Mouse (Mus musculus) ES-Bruce4 (cell line): ENCODE measurements around the gene Kng2. TPM values are rescaled to one million over a fixed set of nuclear protein-coding genes. Genes with fewer than 3 reads are reported as not detected.
"Not testable (repeated sequence)": the region's sequence is repeated elsewhere in the genome, so short reads cannot be mapped to it uniquely, and the experiment has no call there.

ENCODE experiments used
- H3K27ac ChIP-seq: 2 replicates; pipeline ENCODE4 v1.5.1; 2012; ENCODE audit warnings: low read length, inconsistent platforms; ENCODE audit not compliant: insufficient read depth
- H3K27me3 ChIP-seq: 2 replicates; pipeline ENCODE4 v1.6.1; 2012; ENCODE audit warnings: mild to moderate bottlenecking, low read length, inconsistent platforms; ENCODE audit not compliant: control insufficient read depth, poor library complexity, insufficient read depth, severe bottlenecking
- H3K36me3 ChIP-seq: 2 replicates; pipeline ENCODE4 v1.6.1; 2012; ENCODE audit warnings: inconsistent platforms, mild to moderate bottlenecking, low read length, moderate library complexity; ENCODE audit not compliant: control insufficient read depth, poor library complexity, insufficient read depth, severe bottlenecking
- H3K4me1 ChIP-seq: one replicate; pipeline ENCODE4 v1.8.1; 2011; ENCODE audit warnings: low read length; ENCODE audit not compliant: control insufficient read depth, insufficient read depth
- H3K4me3 ChIP-seq: 2 replicates; pipeline ENCODE4 v1.5.1; 2011; ENCODE audit warnings: low read depth, mild to moderate bottlenecking, low read length
- H3K9ac ChIP-seq: 2 replicates; pipeline ENCODE4 v1.6.1; 2012; ENCODE audit warnings: low read depth, mild to moderate bottlenecking, inconsistent platforms; ENCODE audit not compliant: poor library complexity, severe bottlenecking
- H3K9me3 ChIP-seq: replicated peaks from 2 replicates; pipeline ENCODE4 v1.6.1; 2012; ENCODE audit warnings: mild to moderate bottlenecking, low read length, inconsistent platforms; ENCODE audit not compliant: control insufficient read depth, poor library complexity, insufficient read depth, severe bottlenecking
- CTCF ChIP-seq: IDR thresholded peaks from one replicate; pipeline ENCODE4 v1.8.1; 2011; ENCODE audit warnings: low read depth, low read length
- EP300 ChIP-seq: IDR thresholded peaks from 2 replicates; pipeline ENCODE4 v1.6.1; 2011; ENCODE audit warnings: low read depth, low read length; ENCODE audit not compliant: insufficient read depth
- POLR2A ChIP-seq: IDR thresholded peaks from one replicate; pipeline ENCODE4 v1.8.1; 2011; ENCODE audit warnings: low read length; ENCODE audit not compliant: insufficient read depth
- polyA plus RNA-seq: library from polyadenylated mRNA; stranded (reverse); fragments of >200 nt; gene quantifications from 2 replicates; pipeline ENCODE4 v1.2.4, GENCODE M21; 2011; ENCODE audit warnings: low read depth; ENCODE audit not compliant: missing spikeins, insufficient read depth, insufficient read length

Gene Kng2
- polyA plus RNA-seq, 1 experiment: 1.2 TPM

DNA sequence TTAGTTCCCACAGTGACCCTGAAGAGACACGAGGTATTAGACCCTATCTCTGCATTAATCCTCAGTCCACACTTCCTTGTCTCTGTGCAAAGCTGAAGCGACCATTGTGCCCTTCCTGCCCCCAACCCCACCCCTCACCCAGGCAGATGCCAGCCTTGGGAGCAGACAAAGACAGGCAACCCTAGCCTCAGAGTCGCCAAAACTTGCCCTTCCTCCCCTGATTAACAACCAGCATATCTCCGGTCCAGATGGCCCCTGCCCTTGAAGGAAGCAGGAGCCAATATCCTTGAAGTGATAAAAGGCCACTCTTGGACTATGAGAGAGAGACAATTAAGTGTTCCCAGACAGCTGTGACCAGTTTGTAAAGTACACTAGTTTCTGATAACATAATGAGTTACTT is 11.6 kb upstream of the Kng2 start:
- H3K4me3 ChIP-seq: no peak overlapping the region
- no peaks in the 10 kb centered on the region for H3K4me1 ChIP-seq
- no peaks in the 10 kb centered on the region for H3K36me3 ChIP-seq
- no peaks in the 10 kb centered on the region; the same call in 1 of the 2 replicates for H3K27me3 ChIP-seq
- H3K9me3 ChIP-seq: no peaks in the 10 kb centered on the region; the same call in 1 of the 2 replicates
- TF ChIP-seq CTCF (no peak), POLR2A (no peak), EP300 (no peak)
- no peak overlapping the region for H3K27ac ChIP-seq
- no peak overlapping the region for H3K9ac ChIP-seq

DNA sequence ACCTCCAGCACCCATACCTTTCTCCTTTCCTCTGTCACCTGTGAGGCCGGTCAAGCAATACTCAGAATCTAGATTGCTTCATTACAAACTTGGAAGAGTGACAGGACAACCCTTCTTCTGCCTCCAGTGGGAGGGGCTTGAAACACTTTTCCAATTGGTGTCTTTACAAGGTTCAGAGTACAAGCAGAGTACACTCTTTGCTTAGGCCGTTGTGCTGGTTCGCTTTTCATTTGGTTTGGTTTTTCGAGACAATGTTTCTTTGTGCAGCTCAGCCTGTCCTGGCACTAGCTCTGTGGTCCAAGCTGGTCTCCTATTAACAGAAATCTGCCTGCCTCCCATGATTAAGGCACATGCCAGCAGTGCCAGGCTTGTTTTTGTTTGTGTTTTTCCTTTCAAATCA is 10.0 kb upstream of the Kng2 start:
- Histone ChIP-seq H3K9ac (no peak overlapping the region), H3K36me3 (no peaks in the 10 kb centered on the region), H3K4me1 (no peaks in the 10 kb centered on the region), H3K27ac (no peak overlapping the region), H3K27me3 (no peaks in the 10 kb centered on the region; the same call in 1 of the 2 replicates), H3K9me3 (no peaks in the 10 kb centered on the region; the same call in 1 of the 2 replicates), H3K4me3 (no peak overlapping the region)
- TF ChIP-seq POLR2A (no peak), CTCF (no peak), EP300 (no peak)

DNA sequence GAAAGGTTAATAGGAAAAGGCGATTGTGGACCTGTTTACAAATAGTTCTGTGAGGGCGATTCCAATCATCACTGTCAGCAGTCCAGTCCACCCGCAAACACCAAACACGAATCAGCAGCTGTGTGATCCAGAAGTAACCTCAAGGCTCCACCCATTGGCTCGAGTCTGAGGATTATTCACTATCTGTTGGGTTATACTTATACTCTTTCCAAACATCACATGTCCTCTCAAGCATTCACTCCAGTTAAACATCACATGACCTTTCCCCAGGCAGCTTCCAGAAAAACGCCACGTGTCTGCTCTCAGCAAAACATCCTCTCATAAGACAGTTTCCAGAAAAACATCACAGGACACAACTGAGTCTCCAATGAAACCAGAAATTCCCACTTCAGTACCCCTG is 8.5 kb upstream of the Kng2 start:
- Histone ChIP-seq H3K27me3 (no peaks in the 10 kb centered on the region), H3K9me3 (peaks cover 5% of the 10 kb centered on the region)
- no peak for TF ChIP-seq CTCF
- no peak for TF ChIP-seq POLR2A
- TF ChIP-seq EP300: no peak

DNA sequence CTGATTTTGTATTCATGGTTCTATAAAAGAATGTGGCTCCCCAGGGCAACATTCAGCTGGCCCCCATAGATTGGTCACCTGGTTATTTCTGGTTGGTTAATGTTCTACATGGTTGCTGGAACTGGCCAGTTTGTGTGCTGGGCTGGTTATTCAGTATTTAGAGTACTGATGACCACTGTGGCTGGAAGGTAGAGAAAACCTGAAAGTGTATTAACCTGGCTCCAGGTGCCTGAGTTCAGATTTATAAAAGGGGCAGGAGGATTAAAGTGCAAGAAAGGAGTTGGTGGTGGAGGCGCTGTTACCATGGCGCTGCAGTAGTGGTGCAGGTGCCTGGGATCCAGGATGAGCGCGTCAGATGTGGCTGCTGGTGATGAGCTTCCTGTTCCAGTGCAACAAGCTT is 4.4 kb upstream of the Kng2 start:
- no peak overlapping the region for H3K27ac ChIP-seq
- no peaks in the 10 kb centered on the region for H3K4me1 ChIP-seq
- no peak overlapping the region for H3K9ac ChIP-seq
- H3K9me3 ChIP-seq: peaks cover 25% of the 10 kb centered on the region
- H3K4me3 ChIP-seq: no peak overlapping the region
- TF ChIP-seq CTCF (no peak), POLR2A (no peak), EP300 (no peak)
- no peaks in the 10 kb centered on the region for H3K36me3 ChIP-seq
- H3K27me3 ChIP-seq: no peaks in the 10 kb centered on the region

More for the DNA sequence above, 8.5 kb upstream of the Kng2 start:
- Histone ChIP-seq H3K4me3 (no peak overlapping the region), H3K36me3 (no peaks in the 10 kb centered on the region), H3K9ac (no peak overlapping the region), H3K27ac (no peak overlapping the region), H3K4me1 (no peaks in the 10 kb centered on the region)

DNA sequence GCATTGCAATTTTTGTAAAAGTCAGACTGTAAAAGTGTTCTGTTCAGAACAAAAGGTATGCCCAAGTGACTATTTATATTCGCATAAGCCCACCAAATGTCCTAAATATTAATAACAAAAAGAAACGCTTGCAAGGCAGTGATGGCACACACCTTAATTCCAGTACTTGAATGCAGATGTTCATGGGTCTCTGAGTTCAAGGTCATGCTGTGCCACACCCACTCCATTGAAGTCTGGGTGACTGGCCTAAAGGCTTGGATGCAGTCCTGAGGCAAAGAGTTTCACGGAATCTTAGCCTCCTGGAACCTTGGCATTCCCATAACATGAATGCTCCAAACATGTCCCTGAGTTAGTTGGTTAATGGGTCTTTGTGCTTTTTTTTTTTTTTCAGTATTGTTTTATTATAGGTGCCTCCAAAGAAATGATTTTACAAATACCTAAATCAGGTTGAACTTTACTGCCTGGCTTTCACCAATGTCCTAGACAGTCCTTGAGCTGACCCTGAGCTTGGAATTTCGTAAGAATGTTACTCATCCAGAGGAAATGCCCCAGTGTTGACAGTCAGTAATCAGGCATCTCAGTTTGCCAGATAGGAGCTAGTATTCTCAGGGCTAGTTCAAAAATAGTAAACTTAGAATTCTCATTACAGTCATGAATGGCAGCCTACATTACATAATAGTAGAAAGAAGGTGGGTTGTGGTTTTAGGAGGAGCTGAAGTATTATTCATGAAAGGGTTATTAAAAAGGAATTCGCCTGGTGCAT is 1.6 kb upstream of the Kng2 start:
- H3K27ac ChIP-seq: peak overlapping the region; percentile 76
- H3K9ac ChIP-seq: no peak overlapping the region
- no peak for TF ChIP-seq POLR2A
- peak; percentile 86 for TF ChIP-seq EP300
- no peak for TF ChIP-seq CTCF
- no peaks in the 10 kb centered on the region for H3K27me3 ChIP-seq
- H3K4me1 ChIP-seq: no peaks in the 10 kb centered on the region
- H3K9me3 ChIP-seq: peaks cover 25% of the 10 kb centered on the region
- no peak overlapping the region for H3K4me3 ChIP-seq
- no peaks in the 10 kb centered on the region for H3K36me3 ChIP-seq

DNA sequence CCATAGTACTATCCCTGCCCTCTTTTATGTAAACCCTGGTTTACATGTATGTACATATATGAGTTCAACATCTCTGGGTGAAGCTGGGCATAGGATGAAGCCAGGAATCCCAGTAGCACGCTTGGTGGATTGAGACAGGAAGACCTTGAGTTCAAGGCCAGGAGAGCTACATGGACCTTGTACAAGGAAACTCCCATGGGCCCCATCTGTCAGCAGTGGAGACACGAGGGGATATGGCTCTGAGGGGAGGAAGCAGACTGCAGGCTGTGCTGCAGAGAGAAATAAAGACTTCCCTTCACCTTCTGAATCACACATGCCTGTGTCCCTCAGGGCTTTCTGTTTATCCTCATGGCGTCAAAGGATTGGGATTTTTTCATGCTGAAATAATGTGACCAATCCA is 1.9 kb downstream of the Kng2 start:
- not testable (repeated sequence) for H3K4me3 ChIP-seq, H3K27me3 ChIP-seq, H3K27ac ChIP-seq, H3K9ac ChIP-seq, H3K36me3 ChIP-seq, H3K4me1 ChIP-seq
- peaks cover 16% of the 10 kb centered on the region for H3K9me3 ChIP-seq
